Mouse (Mus musculus): ENCODE results near the gene Gdf11. TPM values are rescaled to one million over a fixed set of nuclear protein-coding genes. Genes with fewer than 3 reads are reported as not detected.

The Gdf11 gene
- polyA plus RNA-seq, 1 experiment = 14.8 TPM

- DNase-seq = no peak
- H3K27me3 ChIP-seq (ENCODE audit: control insufficient read depth, insufficient read depth, low read length) = no peaks in the 10 kb centered on the region
- 6% methylated on average over 7 of the region's 7 CpGs for WGBS
- no peak for TF ChIP-seq CTCF (IDR thresholded peaks at IDR 0.05; ENCODE audit: borderline replicate concordance, insufficient read depth, low read depth, low read length)
- TF ChIP-seq POLR2A (IDR thresholded peaks at IDR 0.05; ENCODE audit: borderline replicate concordance, insufficient read depth, low read length) = no peak
- no peak overlapping the region for H3K4me3 ChIP-seq (replicated peaks; ENCODE audit: insufficient read depth, low read depth, low read length)
- H3K27ac ChIP-seq (ENCODE audit: insufficient read depth, low read length) = no peak overlapping the region
- H3K4me1 ChIP-seq (ENCODE audit: control insufficient read depth, insufficient read depth, low read length) = 0 out of 2 replicates have a peak, but pooled peaks cover 3% of the 10 kb centered on the region
These were observed 2.3 kb downstream of the Gdf11 start for GRCm38 (mm10) chr10:128888941-128889827.

GRCm38 (mm10) chr10:128882067-128882466 lies 9.5 kb downstream of the Gdf11 start:
- no peaks in the 10 kb centered on the region for H3K4me1 ChIP-seq (ENCODE audit: control insufficient read depth, insufficient read depth, low read length)
- TF ChIP-seq POLR2A (IDR thresholded peaks at IDR 0.05; ENCODE audit: borderline replicate concordance, insufficient read depth, low read length) (no peak), CTCF (IDR thresholded peaks at IDR 0.05; ENCODE audit: borderline replicate concordance, insufficient read depth, low read depth, low read length) (no peak)
- no peak overlapping the region for H3K27ac ChIP-seq (ENCODE audit: insufficient read depth, low read length)
- 81% methylated on average over 5 of the region's 5 CpGs for WGBS
- no peak for DNase-seq
- no peaks in the 10 kb centered on the region for H3K27me3 ChIP-seq (ENCODE audit: control insufficient read depth, insufficient read depth, low read length)
- no peak overlapping the region for H3K4me3 ChIP-seq (replicated peaks; ENCODE audit: insufficient read depth, low read depth, low read length)

GRCm38 (mm10) chr10:128878811-128879210 lies 12.7 kb downstream of the Gdf11 start:
- 74% methylated on average over 2 of the region's 2 CpGs for WGBS
- TF ChIP-seq POLR2A (IDR thresholded peaks at IDR 0.05; ENCODE audit: borderline replicate concordance, insufficient read depth, low read length) (no peak), CTCF (IDR thresholded peaks at IDR 0.05; ENCODE audit: borderline replicate concordance, insufficient read depth, low read depth, low read length) (no peak)

GRCm38 (mm10) chr10:128878291-128878690 lies 13.2 kb downstream of the Gdf11 start:
- DNase-seq = no peak
- Histone ChIP-seq H3K27me3 (ENCODE audit: control insufficient read depth, insufficient read depth, low read length) (no peaks in the 10 kb centered on the region), H3K4me1 (ENCODE audit: control insufficient read depth, insufficient read depth, low read length) (no peaks in the 10 kb centered on the region), H3K4me3 (replicated peaks; ENCODE audit: insufficient read depth, low read depth, low read length) (no peak overlapping the region), H3K27ac (ENCODE audit: insufficient read depth, low read length) (no peak overlapping the region)
- TF ChIP-seq POLR2A (IDR thresholded peaks at IDR 0.05; ENCODE audit: borderline replicate concordance, insufficient read depth, low read length) (no peak), CTCF (IDR thresholded peaks at IDR 0.05; ENCODE audit: borderline replicate concordance, insufficient read depth, low read depth, low read length) (no peak)

More at GRCm38 (mm10) chr10:128878811-128879210, 12.7 kb downstream of the Gdf11 start:
- Histone ChIP-seq H3K27me3 (ENCODE audit: control insufficient read depth, insufficient read depth, low read length) (no peaks in the 10 kb centered on the region), H3K27ac (ENCODE audit: insufficient read depth, low read length) (no peak overlapping the region), H3K4me1 (ENCODE audit: control insufficient read depth, insufficient read depth, low read length) (no peaks in the 10 kb centered on the region), H3K4me3 (replicated peaks; ENCODE audit: insufficient read depth, low read depth, low read length) (no peak overlapping the region)
- no peak for DNase-seq

GRCm38 (mm10) chr10:128870341-128870740 lies 21.2 kb downstream of the Gdf11 start:
- no peaks in the 10 kb centered on the region for H3K4me1 ChIP-seq (ENCODE audit: control insufficient read depth, insufficient read depth, low read length)
- WGBS = 78% methylated on average over 3 of the region's 3 CpGs
- H3K4me3 ChIP-seq (replicated peaks; ENCODE audit: insufficient read depth, low read depth, low read length) = no peak overlapping the region
- TF ChIP-seq POLR2A (IDR thresholded peaks at IDR 0.05; ENCODE audit: borderline replicate concordance, insufficient read depth, low read length) = no peak
- no peak for TF ChIP-seq CTCF (IDR thresholded peaks at IDR 0.05; ENCODE audit: borderline replicate concordance, insufficient read depth, low read depth, low read length)
- H3K27me3 ChIP-seq (ENCODE audit: control insufficient read depth, insufficient read depth, low read length) = no peaks in the 10 kb centered on the region
- no peak overlapping the region for H3K27ac ChIP-seq (ENCODE audit: insufficient read depth, low read length)
- DNase-seq = no peak

- Histone ChIP-seq H3K4me3 (replicated peaks; ENCODE audit: insufficient read depth, low read depth, low read length) (no peak overlapping the region), H3K27me3 (ENCODE audit: control insufficient read depth, insufficient read depth, low read length) (no peaks in the 10 kb centered on the region), H3K27ac (ENCODE audit: insufficient read depth, low read length) (no peak overlapping the region), H3K4me1 (ENCODE audit: control insufficient read depth, insufficient read depth, low read length) (no peaks in the 10 kb centered on the region)
- TF ChIP-seq POLR2A (IDR thresholded peaks at IDR 0.05; ENCODE audit: borderline replicate concordance, insufficient read depth, low read length) (no peak), CTCF (IDR thresholded peaks at IDR 0.05; ENCODE audit: borderline replicate concordance, insufficient read depth, low read depth, low read length) (no peak)
- DNase-seq = no peak
- WGBS = 94% methylated on average over 1 of the region's 1 CpGs
These were observed 25.0 kb downstream of the Gdf11 start for GRCm38 (mm10) chr10:128866518-128866917.

GRCm38 (mm10) chr10:128866042-128866441 lies 25.5 kb downstream of the Gdf11 start:
- TF ChIP-seq POLR2A (IDR thresholded peaks at IDR 0.05; ENCODE audit: borderline replicate concordance, insufficient read depth, low read length) (no peak), CTCF (IDR thresholded peaks at IDR 0.05; ENCODE audit: borderline replicate concordance, insufficient read depth, low read depth, low read length) (no peak)
- Histone ChIP-seq H3K27me3 (ENCODE audit: control insufficient read depth, insufficient read depth, low read length) (no peaks in the 10 kb centered on the region), H3K27ac (ENCODE audit: insufficient read depth, low read length) (no peak overlapping the region), H3K4me1 (ENCODE audit: control insufficient read depth, insufficient read depth, low read length) (no peaks in the 10 kb centered on the region), H3K4me3 (replicated peaks; ENCODE audit: insufficient read depth, low read depth, low read length) (no peak overlapping the region)
- DNase-seq = no peak
- WGBS = 89% methylated on average over 3 of the region's 3 CpGs

- TF ChIP-seq POLR2A (IDR thresholded peaks at IDR 0.05; ENCODE audit: borderline replicate concordance, insufficient read depth, low read length) = no peak
- TF ChIP-seq CTCF (IDR thresholded peaks at IDR 0.05; ENCODE audit: borderline replicate concordance, insufficient read depth, low read depth, low read length) = no peak
- Histone ChIP-seq H3K27me3 (ENCODE audit: control insufficient read depth, insufficient read depth, low read length) (no peaks in the 10 kb centered on the region), H3K4me1 (ENCODE audit: control insufficient read depth, insufficient read depth, low read length) (no peaks in the 10 kb centered on the region), H3K27ac (ENCODE audit: insufficient read depth, low read length) (no peak overlapping the region), H3K4me3 (replicated peaks; ENCODE audit: insufficient read depth, low read depth, low read length) (no peak overlapping the region)
- no peak for DNase-seq
These were observed 30.3 kb downstream of the Gdf11 start for GRCm38 (mm10) chr10:128861176-128861575.

Data from cerebellum, adult 2 months (tissue).